Mouse (Mus musculus) cerebellum, adult 8-10 months (tissue): Measurements from ENCODE around the gene Herc1.
"Not testable (repeated sequence)": the region's sequence is repeated elsewhere in the genome, so short reads cannot be mapped to it uniquely, and the experiment has no call there.

Source experiments
- DNase-seq: peaks from one replicate; pipeline ENCODE4 v3.0.0; 2022

The Herc1 gene

DNA sequence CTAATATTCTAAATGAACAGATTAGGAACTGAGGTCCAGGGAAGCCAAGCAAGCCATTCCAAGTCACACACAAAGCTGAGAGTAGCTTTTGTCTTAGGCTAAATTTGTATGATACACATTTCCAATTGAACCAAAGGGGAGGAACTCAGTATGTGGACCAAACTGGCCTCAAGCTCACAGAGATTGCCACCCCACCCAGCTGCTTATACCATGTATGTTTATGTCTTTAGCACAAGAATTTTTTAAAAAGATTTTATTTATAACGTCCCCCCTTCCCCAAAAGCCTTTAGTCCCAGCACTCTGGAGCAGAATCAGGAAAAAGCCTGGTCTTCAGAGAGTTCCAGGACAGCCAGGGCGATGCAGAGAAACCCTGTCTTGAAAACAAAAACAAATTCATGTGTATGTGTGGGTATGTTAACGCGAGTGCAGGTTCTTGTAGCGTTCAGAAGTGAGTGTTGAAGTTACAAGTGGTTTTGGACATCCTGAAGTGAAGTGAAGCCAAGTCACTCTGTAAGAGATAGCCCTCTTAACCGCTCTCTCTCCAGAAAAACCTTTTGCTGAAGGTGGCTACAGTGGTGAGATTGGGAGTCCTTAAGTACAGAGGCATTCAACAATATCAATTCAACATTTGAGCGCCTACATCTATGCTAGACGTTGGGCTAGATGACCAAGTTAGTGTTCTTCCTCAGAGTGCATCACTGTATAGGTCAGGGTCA lies 948 bp upstream of the Herc1 start:
- DNase-seq, result no peak

DNA sequence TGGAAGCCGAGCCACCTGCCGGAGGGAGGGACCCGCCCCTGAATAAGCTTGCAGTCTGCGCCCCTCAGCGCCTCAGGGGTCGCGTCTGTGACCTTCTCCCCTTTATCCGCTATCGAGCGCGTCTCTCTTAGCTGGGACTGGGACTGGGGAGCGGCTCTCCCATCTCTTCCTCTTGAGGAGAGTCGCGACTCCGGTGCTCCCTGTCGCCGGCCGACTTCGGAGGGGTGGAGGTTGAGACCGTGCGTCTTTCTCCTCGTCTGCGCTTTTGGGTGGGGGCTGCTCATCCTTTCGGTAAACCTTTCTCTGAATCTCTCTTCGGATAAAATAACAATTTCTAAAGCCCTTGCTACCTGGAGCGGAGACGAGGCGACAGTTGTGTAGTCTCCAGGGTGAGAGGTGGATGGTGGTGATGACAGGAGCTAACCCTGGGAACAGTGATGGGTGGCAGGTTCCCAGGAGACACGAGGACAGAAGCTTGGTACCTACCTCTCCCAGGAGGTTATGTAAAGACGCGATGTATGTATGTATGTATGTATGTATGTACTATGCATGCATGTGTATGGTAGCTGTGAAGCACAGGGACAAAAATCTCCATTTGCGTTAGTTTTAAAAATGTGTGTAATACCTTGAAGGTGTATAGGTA lies 659 bp downstream of the Herc1 start:
- no peak for DNase-seq

DNA sequence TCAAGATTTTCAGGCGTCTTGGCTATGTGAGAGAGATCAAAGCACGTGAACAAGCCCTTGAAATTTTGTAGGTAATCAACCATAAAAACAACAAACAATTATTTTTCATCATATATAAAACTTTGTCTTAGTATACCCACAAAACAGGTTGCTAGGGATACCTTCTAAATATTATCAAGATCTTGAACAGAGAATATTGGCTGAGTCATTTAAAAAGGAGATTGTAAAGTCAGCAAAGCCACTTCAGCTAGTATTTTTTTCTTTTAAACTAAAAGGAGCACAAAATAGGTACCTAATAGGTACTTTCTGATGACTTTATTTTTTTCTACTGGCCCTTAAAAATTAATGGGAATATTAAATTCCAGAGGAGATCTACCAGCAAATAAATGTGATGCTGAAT lies 2.5 kb downstream of the Herc1 start:
- no peak for DNase-seq

DNA sequence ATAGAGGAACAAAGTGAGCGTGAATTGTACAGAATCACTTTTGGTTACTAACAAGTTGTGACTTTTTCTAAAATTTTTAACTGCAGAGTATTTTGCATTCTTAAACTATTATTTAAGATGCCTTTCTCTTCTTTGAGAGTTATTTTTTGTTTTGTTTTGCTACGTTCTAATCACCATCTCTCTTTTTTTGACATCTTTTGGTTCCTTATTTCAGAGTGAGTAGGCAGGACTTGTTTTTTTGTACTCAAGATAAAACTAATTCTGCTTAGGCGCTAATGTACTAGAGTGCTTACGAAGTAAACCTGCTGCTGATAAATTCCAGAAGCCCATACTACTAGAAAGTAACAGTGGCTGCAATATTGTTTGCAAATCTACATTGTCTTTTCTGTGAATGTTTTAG lies 8.9 kb downstream of the Herc1 start:
- DNase-seq, result no peak

DNA sequence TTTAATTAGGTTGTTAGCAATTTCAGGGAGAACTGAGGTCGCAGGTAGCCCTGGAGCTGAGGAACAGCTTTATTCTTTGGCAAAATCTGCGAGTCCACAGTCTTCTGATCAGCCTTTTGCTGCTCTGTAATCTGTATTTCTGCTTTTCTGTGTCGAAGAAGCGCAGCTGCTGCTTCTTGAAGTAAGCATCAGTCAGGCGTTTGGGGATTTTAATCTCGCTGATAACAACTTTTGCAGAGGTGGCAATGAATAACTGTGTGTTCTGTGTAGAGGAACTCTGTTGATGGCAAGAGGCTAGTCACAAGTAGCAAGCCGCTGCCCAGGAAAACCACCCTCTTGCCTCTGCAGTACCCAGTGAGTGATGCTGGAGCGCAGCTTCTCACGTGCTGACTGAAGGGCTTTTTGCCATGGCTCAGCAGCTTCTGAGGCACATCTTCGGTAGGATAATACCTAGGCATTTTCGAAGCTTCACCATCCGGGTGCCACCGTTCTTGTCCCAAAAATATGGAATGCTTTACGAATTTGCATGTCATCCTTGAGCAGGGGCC lies 10.0 kb downstream of the Herc1 start:
- no peak for DNase-seq

DNA sequence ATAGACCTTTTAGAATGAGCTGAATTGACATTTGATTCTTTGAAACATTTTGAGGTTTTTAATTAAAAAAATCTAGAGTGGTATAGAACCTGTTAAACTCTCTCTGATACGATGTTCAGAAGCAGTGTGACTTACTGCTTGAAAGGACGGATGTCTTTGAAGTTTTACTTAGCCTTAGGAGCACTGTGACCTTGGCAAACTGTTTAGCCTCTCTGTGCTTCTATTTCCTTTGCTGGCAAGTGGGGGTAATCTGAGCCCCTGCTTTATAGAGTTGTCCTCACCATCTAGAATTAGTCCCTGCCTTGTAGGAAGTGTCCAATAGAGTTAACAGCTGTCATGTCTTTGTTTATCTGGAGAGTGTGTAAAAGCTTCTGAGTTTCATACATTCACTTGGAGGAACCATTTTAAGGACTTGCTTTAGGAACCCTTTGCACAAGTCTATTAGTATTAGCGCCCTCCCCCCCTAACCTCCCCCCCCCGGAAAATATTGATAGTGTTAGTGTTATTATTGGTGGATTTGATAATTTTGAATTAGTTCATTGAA lies 18.7 kb downstream of the Herc1 start:
- DNase-seq, result no peak

DNA sequence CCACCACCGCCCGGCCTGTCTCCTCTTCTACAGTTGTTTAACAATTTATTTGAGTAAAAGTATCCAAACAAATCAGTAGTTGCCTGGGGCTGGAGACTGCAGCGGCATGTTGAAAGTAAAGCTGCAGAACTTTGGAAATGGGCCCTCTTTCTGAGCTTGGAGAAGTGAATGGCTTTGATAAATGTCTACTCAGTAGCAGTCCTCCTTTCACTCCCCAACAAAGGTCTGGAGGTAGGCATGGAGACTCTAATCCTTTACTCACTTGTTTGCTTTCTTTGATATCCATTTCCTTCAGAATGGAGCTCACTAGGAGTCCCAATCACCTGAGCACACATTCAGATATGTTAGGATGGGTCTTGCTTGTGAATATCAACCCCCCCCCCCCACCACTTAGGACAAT lies 20.1 kb downstream of the Herc1 start:
- no peak for DNase-seq

DNA sequence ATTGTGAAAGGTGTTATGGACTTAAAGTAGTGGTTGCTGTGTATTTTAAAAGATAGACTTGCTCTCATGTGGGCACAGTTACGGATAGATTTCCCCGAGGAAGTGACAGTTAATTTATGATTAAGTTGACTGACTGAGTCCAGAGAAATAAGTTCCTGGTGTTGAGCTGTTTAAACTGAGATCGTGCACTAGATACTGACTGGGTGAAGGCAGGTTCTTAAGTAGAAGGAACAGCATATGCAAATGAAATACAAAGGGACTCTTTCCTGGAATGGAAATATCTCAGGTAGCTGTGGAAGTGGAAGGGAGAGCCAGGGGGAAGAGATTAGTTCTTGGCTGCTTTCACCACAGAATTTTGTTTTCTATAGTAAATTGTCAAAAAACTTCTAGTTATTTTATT lies 20.6 kb downstream of the Herc1 start:
- no peak for DNase-seq

DNA sequence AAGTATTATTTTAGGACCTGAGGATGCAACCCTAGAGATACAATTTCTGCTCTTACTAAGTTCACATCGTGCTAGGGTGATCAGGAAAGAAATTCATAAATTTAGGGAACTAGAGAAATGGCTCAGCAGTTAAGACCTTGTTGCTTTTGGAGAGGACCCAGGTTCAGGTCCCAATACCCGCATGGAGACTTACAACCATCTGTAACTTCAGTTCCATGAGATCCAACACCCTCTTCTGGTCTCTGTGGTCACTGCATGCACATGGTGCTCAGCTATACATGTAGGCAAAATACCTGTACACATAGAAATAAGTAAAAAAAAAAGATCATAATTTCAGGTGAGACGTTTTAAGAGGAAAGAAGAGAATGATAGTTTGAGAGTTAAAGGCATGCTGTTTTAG lies 23.2 kb downstream of the Herc1 start:
- DNase-seq, result no peak

DNA sequence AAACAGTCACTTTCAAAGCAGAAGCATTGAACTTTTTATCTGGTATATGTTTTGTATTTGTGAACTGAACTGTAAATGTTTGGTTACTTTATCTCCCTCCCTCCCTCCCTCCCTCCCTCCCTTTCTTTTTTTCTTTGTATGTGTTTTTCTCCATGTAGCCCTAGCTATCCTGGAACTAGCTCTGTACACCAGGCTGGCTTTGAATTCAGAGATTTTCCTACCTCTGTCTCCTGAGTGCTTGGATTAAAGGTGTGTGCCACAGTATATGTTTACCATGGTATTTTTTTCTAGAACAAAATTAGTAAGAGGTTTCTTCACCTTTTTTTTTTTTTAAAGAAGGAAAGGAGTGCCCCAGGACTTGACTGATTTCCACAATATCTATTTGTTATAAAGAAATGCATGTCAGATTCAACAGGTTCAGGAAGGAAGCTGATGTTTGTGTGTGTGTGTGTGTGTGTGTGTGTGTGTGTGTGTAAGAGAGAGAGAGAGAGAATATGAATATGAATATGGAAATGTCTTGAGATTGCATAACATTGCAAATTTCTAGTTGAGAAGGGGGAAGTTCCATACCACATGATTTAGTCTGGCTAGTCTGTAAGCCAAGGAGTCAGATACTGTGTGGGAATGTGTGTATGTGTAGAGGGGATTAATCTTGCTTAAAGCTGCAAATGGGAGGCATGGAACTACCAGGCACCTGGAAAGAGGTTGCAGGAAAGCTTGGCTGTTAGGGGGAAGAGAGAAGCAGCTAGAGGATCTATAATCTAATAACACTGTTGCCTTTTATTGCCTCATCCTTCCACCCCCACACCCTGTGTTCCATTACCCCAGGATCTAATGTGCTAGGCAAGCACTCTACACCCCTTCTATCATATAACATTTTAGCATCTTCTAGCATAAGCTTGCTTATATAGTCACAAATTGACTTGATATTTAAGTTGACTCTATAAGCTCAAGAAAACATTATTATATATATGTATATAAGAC lies 24.5 kb downstream of the Herc1 start:
- no peak for DNase-seq

DNA sequence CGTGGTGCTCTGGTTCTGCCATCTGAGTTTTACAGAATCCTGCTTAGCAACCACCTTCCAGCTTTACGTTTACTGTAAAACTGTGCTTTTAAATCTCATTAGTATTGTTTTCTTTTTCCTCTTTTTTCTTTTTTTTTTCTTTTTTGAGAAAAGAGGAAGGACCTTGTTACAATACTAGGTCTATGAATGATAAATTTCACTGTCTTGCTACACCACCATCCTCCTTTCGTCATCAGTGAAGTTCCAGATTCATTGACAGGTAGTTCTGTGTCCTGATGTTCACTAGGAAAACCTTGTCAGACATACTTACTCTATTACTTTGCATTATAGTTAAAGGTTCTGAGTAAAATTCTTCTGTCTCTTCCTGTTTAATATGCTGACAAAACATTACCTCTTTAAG lies 33.2 kb downstream of the Herc1 start:
- DNase-seq, result no peak

DNA sequence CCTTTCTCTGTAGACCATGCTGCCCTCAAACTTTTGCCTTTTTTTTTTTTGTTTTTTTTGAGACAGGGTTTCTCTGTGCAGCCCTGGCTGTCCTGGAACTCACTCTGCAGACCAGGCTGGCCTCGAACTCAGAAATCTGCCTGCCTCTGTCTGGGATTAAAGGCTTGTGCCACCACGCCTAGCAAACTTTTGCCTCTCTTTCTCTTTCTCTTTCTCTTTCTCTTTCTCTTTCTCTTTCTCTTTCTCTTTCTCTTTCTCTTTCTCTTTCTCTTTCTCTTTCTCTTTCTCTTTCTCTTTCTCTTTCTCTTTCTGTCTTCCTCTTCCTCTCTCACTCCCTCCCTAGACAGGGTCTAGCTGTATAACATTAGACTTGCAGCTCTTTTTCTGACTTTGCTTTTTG lies 40.1 kb downstream of the Herc1 start:
- DNase-seq, result not testable (repeated sequence)

DNA sequence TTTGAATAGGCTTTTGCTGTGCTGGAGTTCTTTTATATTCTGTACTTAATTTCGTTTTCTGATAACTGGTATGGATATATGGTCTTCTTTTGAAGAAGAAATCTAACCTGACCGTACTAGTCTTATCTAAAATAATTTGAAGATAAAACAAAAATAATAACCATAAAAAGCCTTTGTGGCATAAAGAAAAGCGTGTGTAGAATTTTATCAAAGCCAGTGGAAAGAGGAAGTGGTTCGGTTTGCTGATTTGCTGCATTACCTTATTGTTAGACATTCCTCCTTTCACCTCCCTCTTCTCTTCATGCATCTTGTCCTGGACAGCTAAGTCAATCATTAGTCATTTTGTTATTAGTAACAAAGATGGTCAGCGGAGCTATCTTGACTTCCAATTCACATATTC lies 43.1 kb downstream of the Herc1 start:
- no peak for DNase-seq

DNA sequence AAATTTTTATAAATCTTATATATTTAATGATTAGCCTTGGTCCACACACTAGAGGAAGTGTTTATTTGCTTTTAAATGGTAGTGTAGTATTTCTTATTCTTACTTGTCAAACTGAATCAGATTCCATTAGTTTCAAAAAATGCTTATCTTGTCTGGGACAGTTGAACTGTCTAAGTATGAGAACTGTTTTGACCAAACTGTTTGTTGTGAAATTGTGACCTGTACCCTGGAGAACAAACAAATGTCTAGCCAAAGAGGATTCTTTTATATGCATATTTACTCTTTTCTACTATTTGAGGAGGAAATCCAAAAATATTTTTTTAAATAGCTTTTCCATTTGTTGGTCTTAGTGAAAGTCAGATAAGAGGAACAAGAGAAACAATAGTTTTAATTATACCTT lies 73.2 kb downstream of the Herc1 start:
- DNase-seq, result no peak

DNA sequence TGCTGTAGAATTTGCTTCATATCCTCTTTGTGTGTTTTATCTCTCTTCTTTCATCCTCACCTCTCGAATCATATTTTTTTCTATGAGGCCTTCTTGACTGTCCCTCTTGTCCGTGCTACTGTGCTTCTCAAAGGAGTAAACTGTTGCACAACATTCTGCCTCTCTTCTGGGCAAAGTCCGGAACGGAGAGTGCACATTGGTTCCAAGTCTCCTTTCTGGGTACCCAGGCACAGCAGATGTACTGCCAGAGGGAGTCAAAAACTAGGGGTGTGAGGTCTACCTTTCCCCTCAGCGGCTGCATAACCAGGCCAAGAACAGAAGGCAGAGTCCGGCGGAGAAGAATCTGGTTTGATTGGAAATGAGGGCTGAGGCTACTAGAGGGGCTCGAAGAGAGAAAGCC lies 89.8 kb downstream of the Herc1 start:
- DNase-seq, result no peak

DNA sequence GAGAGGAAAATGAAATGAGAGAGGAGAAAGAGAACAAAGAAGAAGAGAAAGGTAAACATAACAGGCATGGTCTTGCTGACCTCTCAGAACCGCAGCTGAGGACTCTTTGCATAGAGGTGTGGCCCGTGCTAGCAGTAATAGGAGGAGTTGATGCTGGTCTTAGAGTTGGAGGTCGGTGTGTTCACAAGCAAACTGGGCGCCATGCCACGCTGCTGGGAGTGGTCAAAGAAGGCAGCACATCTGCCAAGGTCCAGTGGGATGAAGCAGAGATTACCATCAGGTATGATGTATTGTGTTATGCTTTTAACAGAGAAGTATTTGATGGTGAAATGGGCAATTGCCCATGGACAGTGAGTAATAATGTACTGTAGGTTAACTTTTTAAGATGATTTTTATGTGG lies 98.0 kb downstream of the Herc1 start:
- no peak for DNase-seq

DNA sequence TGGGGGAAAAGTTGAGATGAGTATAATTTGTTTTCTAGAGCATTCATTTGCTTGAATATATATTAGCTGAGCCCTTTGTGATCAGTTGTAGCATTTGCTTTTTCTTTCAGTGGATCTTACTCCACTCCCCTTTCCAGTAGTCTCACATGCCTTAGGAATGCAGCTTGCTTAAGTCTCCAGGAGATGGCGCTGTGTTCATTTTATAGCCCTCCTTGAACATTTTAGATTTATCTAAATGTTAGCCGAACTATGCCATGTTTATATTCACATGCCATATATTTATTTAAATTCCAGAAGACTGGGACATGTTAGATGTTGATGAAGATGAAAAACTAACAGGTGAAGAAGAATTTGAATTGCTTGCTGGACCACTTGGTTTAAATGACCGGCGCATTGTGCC lies 114.8 kb downstream of the Herc1 start:
- peak; percentile 35 for DNase-seq

DNA sequence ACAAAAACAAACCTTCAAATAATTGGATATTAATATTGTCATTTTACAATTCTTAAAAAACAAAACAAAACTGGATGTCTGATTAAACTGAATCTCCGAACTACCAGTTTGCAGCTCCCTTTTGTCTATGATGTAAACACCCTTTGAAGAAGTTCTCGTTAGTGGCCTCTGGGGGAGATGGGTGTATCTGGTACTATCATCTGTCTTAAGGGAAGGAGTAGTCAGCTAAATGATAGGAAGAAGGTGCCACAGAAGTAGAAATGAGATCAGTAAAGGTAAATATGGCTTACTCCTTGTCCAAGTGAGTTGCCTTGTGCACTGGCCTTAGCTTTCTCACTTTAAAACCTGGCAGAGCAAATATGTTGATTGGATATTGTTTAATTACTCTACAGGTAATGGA lies 127.5 kb downstream of the Herc1 start:
- no peak for DNase-seq

DNA sequence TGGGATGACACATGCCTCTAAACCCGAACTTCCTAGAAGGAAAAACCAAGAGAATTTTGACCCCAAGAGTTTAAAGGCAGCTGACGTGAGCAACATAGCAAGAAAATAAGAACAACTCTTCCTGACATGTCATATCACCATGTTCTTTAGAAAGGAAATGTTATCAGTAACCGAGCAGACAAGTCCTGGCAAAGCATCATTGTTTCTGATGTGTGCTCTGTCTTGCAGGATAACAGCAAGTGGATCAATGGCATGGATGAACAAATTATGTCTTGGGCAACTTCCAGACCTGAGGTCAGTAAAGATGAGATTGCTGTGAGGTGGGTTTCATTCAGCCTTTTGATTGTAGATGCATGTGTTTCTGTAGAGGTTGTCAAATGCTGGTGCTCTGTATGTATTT lies 133.2 kb downstream of the Herc1 start:
- no peak for DNase-seq

DNA sequence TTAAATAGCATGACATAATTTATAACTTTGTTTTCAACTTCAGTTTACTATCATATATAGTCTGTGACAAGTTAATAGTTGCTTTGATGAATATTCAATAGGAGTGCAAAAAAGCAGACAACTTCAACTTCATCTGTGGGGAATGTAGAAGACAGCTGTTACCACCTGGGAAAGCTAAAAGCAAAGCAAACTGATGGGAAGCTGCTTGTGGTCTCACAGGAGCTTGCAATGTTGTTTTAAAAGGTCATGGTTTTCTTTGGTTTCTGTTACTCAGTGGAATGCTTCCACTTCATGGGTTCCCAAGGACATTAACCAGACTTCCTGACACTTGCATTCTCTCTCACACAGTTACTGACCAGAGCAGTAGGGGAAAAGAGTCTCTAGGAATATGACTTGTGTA lies 138.5 kb downstream of the Herc1 start:
- no peak for DNase-seq

DNA sequence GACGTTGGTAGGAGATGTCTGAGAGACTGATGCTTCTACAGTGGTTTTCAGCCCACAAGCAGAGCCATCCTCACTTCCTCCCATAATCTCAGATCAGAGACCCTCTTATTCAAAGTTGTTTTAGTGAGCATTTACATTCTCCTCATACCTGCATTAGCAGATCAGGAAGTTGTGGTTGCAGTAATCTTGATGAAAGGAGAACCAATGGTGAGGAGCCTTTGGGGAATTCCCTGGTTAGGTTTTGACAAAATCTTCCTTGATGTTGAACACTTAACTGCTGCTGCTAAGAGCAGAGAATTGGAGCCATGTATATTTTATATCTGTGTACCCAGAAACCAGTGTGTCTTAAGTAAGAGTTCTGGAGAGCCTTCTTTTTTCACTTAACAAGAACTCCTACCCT lies 142.1 kb downstream of the Herc1 start:
- DNase-seq, result no peak

DNA sequence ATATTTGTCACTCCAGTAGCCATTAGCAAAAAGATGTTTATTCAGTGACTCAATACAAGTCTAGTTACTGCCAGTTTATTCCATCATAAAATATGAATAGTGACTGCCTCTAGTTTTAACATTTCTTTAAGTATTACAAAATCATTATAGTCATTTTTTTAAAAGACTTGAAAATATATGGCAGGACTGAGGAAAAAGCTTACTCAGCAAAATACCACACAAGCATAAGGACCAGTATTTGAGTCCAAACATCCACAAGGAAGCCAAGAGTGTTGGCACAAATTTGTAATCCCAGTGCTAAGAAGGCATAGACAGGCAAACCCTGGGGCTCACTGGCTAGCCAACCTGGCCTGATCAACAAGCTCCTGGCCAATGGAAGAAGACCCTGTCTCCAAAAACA lies 143.7 kb downstream of the Herc1 start:
- no peak for DNase-seq

DNA sequence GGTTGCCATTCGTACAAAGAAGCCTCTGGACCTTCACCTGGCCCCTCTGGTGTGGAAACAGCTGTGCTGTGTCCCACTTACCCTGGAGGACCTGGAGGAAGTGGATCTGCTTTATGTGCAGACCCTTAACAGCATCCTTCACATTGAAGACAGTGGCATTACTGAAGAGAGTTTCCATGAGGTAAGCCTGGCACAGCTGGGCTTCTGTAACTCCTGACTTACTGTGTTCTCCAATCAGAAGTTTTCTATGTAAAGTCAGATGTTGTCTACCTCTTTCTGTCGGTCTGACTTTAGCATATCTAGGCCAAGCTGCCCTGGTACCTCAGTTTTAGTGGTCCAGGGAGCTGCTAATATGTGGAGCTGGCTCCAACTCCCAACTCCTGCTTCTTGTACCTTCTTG lies 151.0 kb downstream of the Herc1 start:
- no peak for DNase-seq
